Mouse (Mus musculus): Measurements from ENCODE around the gene Scd3. TPM values are rescaled to one million over a fixed set of nuclear protein-coding genes. Genes with fewer than 3 reads are reported as not detected.
"Not testable (repeated sequence)": the region's sequence is repeated elsewhere in the genome, so short reads cannot be mapped to it uniquely, and the experiment has no call there.

The Scd3 gene
- total RNA-seq, 2 experiments from 2014 or later, result 1.5 to 1.6 TPM

DNA sequence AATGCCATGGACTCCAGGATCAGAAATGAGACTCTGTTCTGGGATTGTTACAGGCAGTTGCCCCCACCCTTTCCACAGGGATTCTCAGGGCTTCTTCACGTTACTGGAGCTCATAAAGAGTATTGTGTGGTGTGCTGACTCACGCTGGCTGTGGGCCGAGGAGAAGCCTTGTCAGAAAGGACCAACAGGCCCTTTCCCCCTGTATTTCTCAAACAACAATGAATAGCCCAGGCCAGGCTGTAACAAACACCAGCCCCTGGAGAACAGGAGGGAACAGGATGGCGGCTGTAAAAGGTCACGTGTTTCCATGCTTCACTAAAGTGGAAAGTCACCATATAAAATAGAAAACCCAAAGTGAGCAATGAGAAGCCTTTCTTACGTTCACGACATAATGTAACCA lies 62.2 kb downstream of the Scd3 start:
- no peak for DNase-seq (ENCODE audit: low spot score in 2 of 2)
- intact Hi-C loops (cut with DNase I), result no loop called here

- intact Hi-C loops (cut with DNase I), result no loop called here
- no peak for DNase-seq (ENCODE audit: low spot score in 2 of 2)
Measured at GRCm38 (mm10) chr19:44265911-44266337, 62.9 kb downstream of the Scd3 start.

DNA sequence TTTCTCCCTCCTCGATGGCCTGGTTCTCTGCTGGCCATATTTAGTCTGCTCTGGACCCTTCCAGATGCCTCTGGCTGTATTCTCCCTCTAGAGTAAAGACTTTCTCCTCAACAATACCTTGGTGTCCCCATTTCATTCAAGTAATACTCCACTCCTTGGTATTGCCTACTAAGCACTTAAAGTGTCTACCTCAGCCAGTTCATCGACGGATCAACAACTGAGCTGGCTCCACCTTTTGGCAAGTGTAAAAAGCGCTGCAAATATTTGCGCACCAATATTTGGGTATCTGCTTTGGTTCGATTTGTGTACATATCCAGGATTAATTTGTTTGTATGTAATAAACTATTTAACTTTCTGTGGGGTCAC lies 63.4 kb downstream of the Scd3 start:
- intact Hi-C loops (cut with DNase I), result no loop called here
- no peak for DNase-seq (ENCODE audit: low spot score in 2 of 2)

GRCm38 (mm10) chr19:44266824-44267498 lies 63.9 kb downstream of the Scd3 start:
- intact Hi-C loops (cut with DNase I), result loop anchor here (1.0 kb wide), 1 partner anchor 27 kb away; no protein-coding TSS in a partner anchor
- peak; percentile 87 to 89 for DNase-seq (ENCODE audit: low spot score in 2 of 2)

DNA sequence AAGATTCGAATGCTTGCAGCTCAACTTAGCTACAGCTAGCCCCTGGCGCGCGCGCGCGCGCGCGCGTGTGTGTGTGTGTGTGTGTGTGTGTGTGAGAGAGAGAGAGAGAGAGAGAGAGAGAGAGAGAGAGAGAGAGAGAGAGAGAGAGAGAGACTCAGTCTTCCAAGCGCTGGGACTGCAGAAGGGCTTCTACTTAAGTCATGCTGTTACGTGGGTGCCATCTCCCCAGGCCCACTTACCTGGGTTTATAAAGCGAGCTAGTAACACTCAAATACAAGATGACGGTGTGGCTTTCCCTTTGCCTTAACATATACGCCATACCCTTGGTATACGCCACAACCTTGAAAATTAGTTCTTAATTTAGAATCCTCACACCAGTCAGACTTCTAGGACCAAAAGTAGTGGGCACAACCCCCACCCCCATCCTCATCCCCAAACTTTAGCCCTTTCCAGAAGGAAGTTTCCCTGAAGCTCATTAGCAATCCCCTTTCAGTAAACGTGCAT lies 64.5 kb downstream of the Scd3 start:
- DNase-seq (ENCODE audit: low spot score in 2 of 2), result no peak
- intact Hi-C loops (cut with DNase I), result loop anchor here (1.0 kb wide), 1 partner anchor 27 kb away; no protein-coding TSS in a partner anchor

DNA sequence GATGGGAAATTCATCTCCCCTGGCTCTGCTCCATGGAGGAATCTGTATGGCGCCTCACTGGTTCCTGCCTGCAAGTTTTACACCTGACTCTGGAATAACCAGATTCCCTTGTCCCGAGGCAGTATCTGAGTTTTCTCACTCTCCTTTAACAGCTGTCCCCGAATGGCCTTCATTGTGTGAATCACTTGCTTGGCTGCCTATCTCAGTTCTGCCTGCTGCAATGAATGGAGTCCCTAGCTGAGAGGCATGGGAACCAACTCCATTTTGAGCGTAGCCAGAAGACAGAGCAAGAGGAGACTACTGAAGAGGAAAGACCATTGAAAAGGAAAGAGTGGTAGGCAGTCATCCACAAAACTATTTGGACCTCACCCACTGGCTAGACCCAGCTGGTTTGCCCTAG lies 70.6 kb downstream of the Scd3 start:
- no peak for DNase-seq (ENCODE audit: low spot score in 2 of 2)
- intact Hi-C loops (cut with DNase I), result no loop called here

DNA sequence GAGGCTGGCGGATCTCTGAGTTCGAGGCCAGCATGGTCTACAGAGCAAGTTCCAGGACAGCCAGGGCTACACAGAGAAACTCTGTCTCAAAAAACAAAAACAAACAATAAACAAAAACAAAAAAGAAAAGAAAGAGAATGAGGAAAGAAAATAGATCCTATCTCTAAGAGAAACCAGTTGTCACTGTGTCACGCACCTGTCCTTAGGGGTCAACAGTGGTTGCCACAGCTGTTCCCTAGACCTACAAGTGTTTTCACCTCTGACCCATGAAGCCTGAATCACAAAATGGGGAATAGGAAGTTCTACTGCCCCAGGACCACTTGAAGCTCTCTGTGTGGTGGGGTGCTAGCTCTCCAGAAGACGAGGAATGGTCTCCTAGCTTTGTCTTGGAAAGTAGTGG lies 71.4 kb downstream of the Scd3 start:
- DNase-seq (ENCODE audit: low spot score in 2 of 2), result no peak
- intact Hi-C loops (cut with DNase I), result no loop called here

DNA sequence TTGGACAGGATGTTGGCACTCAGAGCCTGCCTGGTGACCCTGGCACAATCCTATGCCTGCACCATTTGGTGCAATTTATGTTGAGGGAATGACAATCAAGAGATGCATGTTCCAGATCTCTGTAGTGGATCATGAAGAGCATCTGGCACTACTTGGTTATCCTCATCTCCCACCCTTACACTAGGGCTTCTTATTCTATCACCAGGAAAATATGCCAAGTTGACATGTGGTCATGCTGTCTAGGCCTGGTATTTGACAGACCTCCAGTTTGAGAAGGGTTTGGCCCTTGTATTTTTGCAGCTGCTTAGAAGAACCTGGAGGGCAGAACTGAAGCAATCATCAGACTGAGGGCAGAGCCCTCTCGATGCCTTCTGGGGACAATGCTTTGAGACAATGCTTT lies 72.3 kb downstream of the Scd3 start:
- no peak for DNase-seq (ENCODE audit: low spot score in 2 of 2)
- intact Hi-C loops (cut with DNase I), result no loop called here

DNA sequence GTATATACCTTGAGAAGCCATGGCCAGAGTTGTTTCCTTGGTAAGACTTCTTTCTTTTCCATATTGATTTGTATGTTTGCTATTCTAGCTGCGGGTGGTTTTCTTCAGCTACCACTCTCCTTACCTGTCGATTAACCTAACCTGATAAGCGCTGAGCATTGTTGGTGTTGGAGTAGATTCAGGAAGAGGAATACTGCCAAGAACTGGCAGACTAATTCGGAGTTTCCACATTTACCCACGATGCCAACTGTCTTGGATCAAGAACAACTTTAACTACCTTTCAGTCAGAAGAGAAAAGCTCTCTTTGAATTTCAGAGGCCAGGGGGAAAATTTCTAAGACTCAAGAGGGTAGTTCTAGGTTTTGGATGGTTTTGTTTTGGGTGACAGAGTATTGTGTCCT lies 73.8 kb downstream of the Scd3 start:
- DNase-seq (ENCODE audit: low spot score in 2 of 2), result no peak

DNA sequence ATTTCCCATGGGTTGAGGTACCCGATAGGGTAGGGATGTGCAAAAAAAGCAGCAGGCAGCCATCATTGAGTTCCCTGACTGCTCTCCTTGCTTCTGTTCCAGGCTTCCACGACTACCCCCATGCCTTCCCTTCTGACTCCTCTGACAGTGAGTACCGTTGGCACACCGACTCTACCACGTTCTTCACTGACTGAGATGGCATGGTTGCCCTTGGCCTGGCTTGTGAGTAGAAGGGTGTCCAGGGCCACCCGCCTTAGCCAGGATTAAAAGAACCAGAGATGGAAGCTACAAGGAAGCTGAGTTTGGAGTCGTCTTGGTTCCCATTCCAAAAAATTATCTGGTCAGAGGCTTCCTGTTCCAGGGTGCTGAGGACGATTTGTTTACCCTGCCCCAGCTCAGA lies 74.9 kb downstream of the Scd3 start:
- no peak for DNase-seq (ENCODE audit: low spot score in 2 of 2)
- intact Hi-C loops (cut with DNase I), result no loop called here

More for the DNA sequence above, 73.8 kb downstream of the Scd3 start:
- intact Hi-C loops (cut with DNase I), result no loop called here

- DNase-seq (ENCODE audit: low spot score in 2 of 2), result no peak
Measured at GRCm38 (mm10) chr19:44280755-44281154, 77.7 kb downstream of the Scd3 start.

GRCm38 (mm10) chr19:44281825-44282447 lies 78.9 kb downstream of the Scd3 start:
- DNase-seq (ENCODE audit: low spot score in 2 of 2); intact Hi-C loops (cut with DNase I): not testable (repeated sequence)

More at GRCm38 (mm10) chr19:44280755-44281154, 77.7 kb downstream of the Scd3 start:
- intact Hi-C loops (cut with DNase I), result no loop called here

GRCm38 (mm10) chr19:44282534-44283156 lies 79.6 kb downstream of the Scd3 start:
- intact Hi-C loops (cut with DNase I), result no loop called here
- DNase-seq (ENCODE audit: low spot score in 2 of 2), result no peak

DNA sequence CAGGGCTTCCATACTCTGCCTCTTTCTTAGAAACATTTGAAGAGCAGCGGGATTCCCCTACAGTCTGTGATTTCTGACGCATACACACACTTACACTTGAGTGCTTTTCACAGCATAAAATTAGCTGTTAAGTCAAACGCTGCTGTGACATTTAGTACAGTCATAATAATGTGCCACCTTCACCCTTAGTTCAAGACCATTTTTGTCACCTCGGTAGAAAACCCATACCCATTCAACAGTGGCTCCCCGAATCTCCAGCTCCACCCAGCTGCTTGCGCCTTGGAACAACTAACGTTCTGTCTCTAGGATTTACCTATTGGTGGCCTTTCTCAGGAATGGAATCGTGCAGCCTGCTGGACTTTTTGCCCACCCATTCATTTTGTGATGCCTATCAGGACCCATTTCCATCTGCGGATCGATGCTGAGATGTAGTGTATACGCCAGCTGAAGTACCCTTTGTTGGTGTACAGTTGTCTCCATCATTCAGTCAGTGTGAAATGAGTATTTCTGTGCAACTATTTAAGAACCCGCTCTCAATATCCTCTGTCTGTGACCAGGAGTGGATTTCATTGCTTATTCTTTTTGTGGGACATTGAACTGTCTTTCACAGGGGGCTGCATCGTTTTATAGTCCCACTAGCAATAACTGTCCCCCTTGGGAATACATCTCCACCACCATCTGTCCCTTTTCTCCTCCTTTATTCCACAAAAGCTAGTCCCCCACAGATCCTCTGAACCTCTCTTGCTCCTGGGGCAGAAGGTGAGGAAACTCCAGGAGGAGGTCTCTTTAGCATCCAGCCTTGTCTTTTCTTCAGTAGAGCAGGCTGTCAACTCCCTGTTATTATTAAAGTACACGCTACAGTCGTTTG lies 80.3 kb downstream of the Scd3 start:
- intact Hi-C loops (cut with DNase I), result no loop called here
- DNase-seq (ENCODE audit: low spot score in 2 of 2), result no peak

- peak; percentile 92 to 97 for DNase-seq (ENCODE audit: low spot score in 2 of 2)
- intact Hi-C loops (cut with DNase I), result no loop called here
Measured at GRCm38 (mm10) chr19:44284025-44284695, 81.1 kb downstream of the Scd3 start.

DNA sequence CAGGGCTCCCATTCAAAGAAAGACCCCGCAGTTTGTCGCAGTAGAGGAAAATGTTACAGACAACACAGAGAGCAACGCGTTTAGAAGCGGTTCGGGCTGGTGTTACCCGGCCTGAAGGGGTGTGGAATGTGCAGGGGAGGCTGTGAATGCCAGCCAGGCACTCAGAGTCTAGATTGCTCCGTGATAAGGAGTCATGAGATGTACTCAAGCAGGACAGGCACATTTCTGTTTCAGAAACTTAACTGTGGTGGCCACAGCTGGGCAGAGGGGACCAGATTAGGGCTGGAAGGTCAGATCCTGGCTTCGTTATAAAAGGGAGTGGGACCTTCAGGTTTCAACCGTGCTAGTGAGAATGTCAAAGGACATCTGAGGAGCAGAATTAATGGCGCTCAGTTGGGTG lies 81.7 kb downstream of the Scd3 start:
- intact Hi-C loops (cut with DNase I), result no loop called here
- no peak for DNase-seq (ENCODE audit: low spot score in 2 of 2)

DNA sequence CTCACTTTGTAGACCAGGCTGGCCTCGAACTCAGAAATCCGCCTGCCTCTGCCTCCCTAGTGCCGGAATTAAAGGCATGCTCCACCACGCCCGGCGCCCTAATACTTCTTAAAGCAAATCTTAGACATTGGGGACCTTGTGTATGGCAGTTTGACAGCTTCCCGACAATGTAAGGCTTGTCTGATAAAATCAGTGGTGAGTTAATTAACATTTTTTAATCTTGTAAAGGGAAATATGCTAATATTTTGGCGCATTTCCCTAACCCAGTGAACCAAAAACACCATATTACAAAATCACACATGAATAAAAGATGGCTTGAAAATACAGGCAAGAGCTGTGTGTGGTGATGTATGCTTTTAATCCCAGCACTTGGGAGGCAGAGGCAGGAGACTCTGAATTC lies 82.5 kb downstream of the Scd3 start:
- intact Hi-C loops (cut with DNase I), result no loop called here
- no peak for DNase-seq (ENCODE audit: low spot score in 2 of 2)

- intact Hi-C loops (cut with DNase I), result no loop called here
- DNase-seq (ENCODE audit: low spot score in 2 of 2), result no peak
Measured at GRCm38 (mm10) chr19:44286109-44286508, 83.0 kb downstream of the Scd3 start.

GRCm38 (mm10) chr19:44287415-44288110 lies 84.5 kb downstream of the Scd3 start:
- intact Hi-C loops (cut with DNase I), result no loop called here
- DNase-seq (ENCODE audit: low spot score in 2 of 2), result no peak
